Mouse (Mus musculus) heart, embryonic 11.5 days (tissue): ENCODE measurements around the gene Cacng6. TPM values are rescaled to one million over a fixed set of nuclear protein-coding genes. Genes with fewer than 3 reads are reported as not detected.
A peak's percentile ranks its signal among the peaks of the same experiment; 100 is the strongest.

Source experiments
- ATAC-seq: fragments of 200-750 bp; cut with Nextera tagmentation; replicated peaks from 2 replicates; pipeline ENCODE4 v1.8.0; 2017; ENCODE audit warnings: moderate library complexity; ENCODE audit not compliant: insufficient number of reproducible peaks, low FRiP score, low TSS enrichment
- H3K27ac ChIP-seq: fragments of 300-500 bp; sonication (generic); 2 replicates; pipeline ENCODE4 v1.5.1; 2014; ENCODE audit warnings: mild to moderate bottlenecking, low read depth, low read length
- H3K27me3 ChIP-seq: fragments of 300-500 bp; sonication (generic); 2 replicates; pipeline ENCODE4 v1.6.1; 2014; ENCODE audit warnings: mild to moderate bottlenecking, low read length, mixed read lengths; ENCODE audit not compliant: control insufficient read depth, insufficient read depth
- H3K36me3 ChIP-seq: fragments of 300-500 bp; sonication (generic); 2 replicates; pipeline ENCODE4 v1.6.1; 2014; ENCODE audit warnings: mild to moderate bottlenecking, low read length, moderate library complexity, mixed read lengths; ENCODE audit not compliant: control insufficient read depth, insufficient read depth
- H3K4me1 ChIP-seq: fragments of 300-500 bp; sonication (generic); 2 replicates; pipeline ENCODE4 v1.6.1; 2014; ENCODE audit warnings: low read length; ENCODE audit not compliant: control insufficient read depth, insufficient read depth
- H3K4me2 ChIP-seq: fragments of 300-500 bp; sonication (generic); 2 replicates; pipeline ENCODE4 v1.6.1; 2014; ENCODE audit warnings: mild to moderate bottlenecking, moderate library complexity
- H3K4me3 ChIP-seq: fragments of 300-500 bp; sonication (generic); 2 replicates; pipeline ENCODE4 v1.5.1; 2014; ENCODE audit warnings: low read depth, low read length
- H3K9ac ChIP-seq: fragments of 300-500 bp; sonication (generic); 2 replicates; pipeline ENCODE4 v1.6.1; 2014; ENCODE audit warnings: mild to moderate bottlenecking, low read depth, low read length, moderate library complexity
- H3K9me3 ChIP-seq: fragments of 300-500 bp; sonication (generic); replicated peaks from 2 replicates; pipeline ENCODE4 v1.6.1; 2016; ENCODE audit warnings: low read length; ENCODE audit not compliant: control insufficient read depth
- WGBS: fragments of 180-500 bp; shearing (Covaris S2); extraction: QIAGEN DNeasy Blood & Tissue Kit; methylation state at CpG from one replicate; pipeline ENCODE4 v1.1.7; 2014; ENCODE audit not compliant: insufficient replicate concordance; 5-methylcytosine and 5-hydroxymethylcytosine counted together
- polyA plus RNA-seq: library from polyadenylated mRNA; unstranded; fragments of >200 nt; fragmentation: Nextera tagmentation; extraction: Ambion mirVana; gene quantifications from 2 replicates; pipeline ENCODE4 v1.2.1, GENCODE M21; 2014

Cacng6 gene
- polyA plus RNA-seq, 1 experiment from 2014 or later = 18.3 TPM

- Histone ChIP-seq H3K27me3 (peaks cover 53% of the 10 kb centered on the region), H3K36me3 (no peaks in the 10 kb centered on the region), H3K4me3 (peak overlapping the region; percentile 45), H3K4me1 (peaks cover 10% of the 10 kb centered on the region; the same call in 1 of the 2 replicates), H3K9ac (peak overlapping the region; percentile 11; the same call in 1 of the 2 replicates), H3K4me2 (peak overlapping the region; percentile 73), H3K27ac (no peak overlapping the region), H3K9me3 (peaks cover 5% of the 10 kb centered on the region; the same call in 1 of the 2 replicates)
- peak; percentile 60; the same call in 1 of the 2 replicates for ATAC-seq
- WGBS = under 1% methylated on average over 33 of the region's 33 CpGs
Observed at GRCm38 (mm10) chr7:3411160-3411941, 12.6 kb upstream of the Cacng6 start.

- H3K9ac ChIP-seq = no peak overlapping the region
- WGBS = 2% methylated on average over 20 of the region's 20 CpGs
- peaks cover 58% of the 10 kb centered on the region for H3K27me3 ChIP-seq
Observed at GRCm38 (mm10) chr7:3412036-3412435, 12.0 kb upstream of the Cacng6 start.

GRCm38 (mm10) chr7:3414888-3415287 lies 9.1 kb upstream of the Cacng6 start:
- Histone ChIP-seq H3K9ac (peak overlapping the region; percentile 59), H3K27ac (no peak overlapping the region), H3K4me3 (peak overlapping the region; percentile 66), H3K4me2 (peak overlapping the region; percentile 100), H3K9me3 (peaks cover 5% of the 10 kb centered on the region; the same call in 1 of the 2 replicates), H3K4me1 (peaks cover 10% of the 10 kb centered on the region; the same call in 1 of the 2 replicates), H3K36me3 (no peaks in the 10 kb centered on the region), H3K27me3 (peaks cover 82% of the 10 kb centered on the region)
- no peak; the same call in 1 of the 2 replicates for ATAC-seq
- WGBS = under 1% methylated on average over 32 of the region's 47 CpGs

More at GRCm38 (mm10) chr7:3412036-3412435, 12.0 kb upstream of the Cacng6 start:
- Histone ChIP-seq H3K9me3 (peaks cover 5% of the 10 kb centered on the region; the same call in 1 of the 2 replicates), H3K4me1 (peaks cover 10% of the 10 kb centered on the region; the same call in 1 of the 2 replicates), H3K4me2 (peak overlapping the region; percentile 73), H3K4me3 (peak overlapping the region; percentile 45), H3K36me3 (no peaks in the 10 kb centered on the region), H3K27ac (no peak overlapping the region)
- ATAC-seq = no peak

GRCm38 (mm10) chr7:3415378-3415777 lies 8.6 kb upstream of the Cacng6 start:
- ATAC-seq = no peak
- under 1% methylated on average over 36 of the region's 60 CpGs for WGBS
- Histone ChIP-seq H3K9me3 (peaks cover 5% of the 10 kb centered on the region; the same call in 1 of the 2 replicates), H3K4me1 (peaks cover 10% of the 10 kb centered on the region; the same call in 1 of the 2 replicates), H3K36me3 (no peaks in the 10 kb centered on the region), H3K27me3 (peaks cover 80% of the 10 kb centered on the region), H3K4me3 (peak overlapping the region; percentile 66), H3K9ac (peak overlapping the region; percentile 59; the same call in 1 of the 2 replicates), H3K27ac (no peak overlapping the region), H3K4me2 (peak overlapping the region; percentile 100)

GRCm38 (mm10) chr7:3419941-3420340 lies 4.1 kb upstream of the Cacng6 start:
- Histone ChIP-seq H3K27me3 (peaks cover 77% of the 10 kb centered on the region), H3K27ac (no peak overlapping the region), H3K4me1 (0 out of 2 replicates have a peak, but pooled peaks cover 3% of the 10 kb centered on the region), H3K36me3 (no peaks in the 10 kb centered on the region), H3K4me2 (no peak overlapping the region), H3K9me3 (peaks cover 5% of the 10 kb centered on the region; the same call in 1 of the 2 replicates), H3K9ac (no peak overlapping the region), H3K4me3 (no peak overlapping the region)
- 37% methylated on average over 6 of the region's 6 CpGs for WGBS
- ATAC-seq = no peak

- peaks cover 5% of the 10 kb centered on the region; the same call in 1 of the 2 replicates for H3K9me3 ChIP-seq
- WGBS = 56% methylated on average over 5 of the region's 5 CpGs
- peaks cover 79% of the 10 kb centered on the region for H3K27me3 ChIP-seq
- no peak for ATAC-seq
- H3K4me2 ChIP-seq = no peak overlapping the region
- no peaks in the 10 kb centered on the region for H3K36me3 ChIP-seq
- no peak overlapping the region for H3K9ac ChIP-seq
- no peak overlapping the region for H3K27ac ChIP-seq
- no peak overlapping the region for H3K4me3 ChIP-seq
- H3K4me1 ChIP-seq = 0 out of 2 replicates have a peak, but pooled peaks cover 3% of the 10 kb centered on the region
Observed at GRCm38 (mm10) chr7:3420466-3420865, 3.5 kb upstream of the Cacng6 start.

- 81% methylated on average over 3 of the region's 3 CpGs for whole genome bisulfite sequencing
- Histone ChIP-seq H3K9ac (no peak overlapping the region), H3K4me1 (no peaks in the 10 kb centered on the region), H3K36me3 (no peaks in the 10 kb centered on the region), H3K9me3 (peaks cover 1% of the 10 kb centered on the region; the same call in 1 of the 2 replicates), H3K27me3 (peaks cover 71% of the 10 kb centered on the region), H3K4me3 (no peak overlapping the region), H3K27ac (no peak overlapping the region), H3K4me2 (no peak overlapping the region)
- no peak for ATAC-seq
Observed at GRCm38 (mm10) chr7:3421297-3421696, 2.7 kb upstream of the Cacng6 start.

- H3K9me3 ChIP-seq = no peaks in the 10 kb centered on the region
- H3K4me2 ChIP-seq = no peak overlapping the region; the same call in 1 of the 2 replicates
- no peak for ATAC-seq
- peaks cover 65% of the 10 kb centered on the region for H3K27me3 ChIP-seq
- no peaks in the 10 kb centered on the region for H3K4me1 ChIP-seq
- WGBS = 49% methylated on average over 7 of the region's 7 CpGs
- H3K4me3 ChIP-seq = no peak overlapping the region
- H3K27ac ChIP-seq = no peak overlapping the region
- H3K36me3 ChIP-seq = no peaks in the 10 kb centered on the region
- no peak overlapping the region for H3K9ac ChIP-seq
Observed at GRCm38 (mm10) chr7:3422051-3422450, 1.9 kb upstream of the Cacng6 start.
